Mouse (Mus musculus) v-Abl transformed pro-B cells (cell line): Measurements from ENCODE around the gene Aig1.

ENCODE experiments used
- in situ Hi-C, 2 experiments: fragments of 400-800 bp; cut with MboI; formaldehyde crosslinking; loops; one replicate each; pipeline ENCODE4 v1.15.1; 2025; ENCODE audit not compliant: unreplicated experiment in 2 of 2

Gene Aig1

DNA sequence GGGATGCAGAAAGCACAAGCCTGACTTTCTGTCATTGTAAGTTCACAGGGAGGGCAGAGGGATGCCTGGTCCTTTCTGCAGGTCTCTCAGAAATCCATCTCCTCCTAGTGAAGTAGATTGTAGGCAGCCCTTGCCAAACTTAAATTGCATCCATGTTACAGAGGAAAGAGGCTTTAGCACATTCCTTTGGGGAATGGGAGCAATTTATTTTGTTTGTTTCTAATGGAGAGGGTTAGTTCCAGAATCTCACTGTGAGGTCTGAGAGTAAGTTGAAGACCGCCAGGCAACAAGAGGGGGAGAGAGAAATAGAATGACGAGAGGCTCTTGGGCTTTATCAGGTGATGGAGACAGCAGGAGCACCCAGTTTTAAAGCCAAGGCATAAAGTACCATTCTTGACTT is 155.7 kb downstream of the Aig1 start:
- in situ Hi-C loops: no loop called here

DNA sequence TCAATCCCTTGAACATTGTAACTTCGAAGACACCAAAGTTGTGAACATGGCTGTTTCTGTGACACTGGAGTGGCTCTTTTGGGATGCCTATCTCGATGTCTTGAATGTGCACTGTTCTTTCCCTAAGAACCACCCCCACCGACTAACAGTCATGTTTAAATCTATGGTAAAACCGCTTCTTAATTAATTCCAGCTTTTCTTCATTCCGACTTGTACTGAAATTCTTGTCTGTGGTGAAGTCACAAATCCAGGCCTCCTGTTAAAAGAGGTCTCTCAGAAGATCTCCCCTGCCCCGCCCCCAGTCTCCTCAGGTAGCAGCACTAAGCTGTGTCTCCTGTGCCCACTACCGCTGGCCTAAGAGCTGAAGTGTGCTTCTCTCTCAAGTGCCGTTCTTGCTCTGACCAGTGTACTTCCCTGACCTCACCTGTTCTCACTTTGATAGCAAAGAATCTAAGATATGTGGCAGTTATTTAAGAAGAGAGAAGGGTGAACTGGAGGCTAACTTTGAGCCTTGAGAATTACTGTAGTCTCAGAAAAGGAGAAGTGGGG is 157.4 kb downstream of the Aig1 start:
- in situ Hi-C loops: no loop called here

DNA sequence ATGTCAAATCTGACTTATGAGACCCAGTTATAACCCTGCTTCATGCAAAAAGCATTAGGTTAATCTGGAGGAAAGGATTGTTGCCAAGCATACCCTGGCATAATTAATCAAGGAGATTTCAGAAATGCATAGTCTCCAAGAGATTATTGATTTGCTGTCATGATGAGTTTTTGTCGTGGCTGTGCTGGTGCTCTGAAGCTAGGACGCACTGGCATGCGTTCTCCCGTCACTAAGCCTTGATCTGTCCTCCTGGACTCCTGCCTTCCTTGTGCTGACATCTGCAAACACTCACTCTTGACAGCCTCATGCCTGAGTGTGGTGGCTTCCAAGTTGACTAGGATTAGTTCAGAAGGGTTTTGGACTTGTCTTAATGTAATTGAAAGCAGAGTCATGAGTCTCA is 163.0 kb downstream of the Aig1 start:
- in situ Hi-C loops: no loop called here

- in situ Hi-C loops: no loop called here
Observed at GRCm38 (mm10) chr10:13702688-13703087, 166.1 kb downstream of the Aig1 start.

- in situ Hi-C loops: no loop called here
Observed at GRCm38 (mm10) chr10:13702043-13702442, 166.7 kb downstream of the Aig1 start.

DNA sequence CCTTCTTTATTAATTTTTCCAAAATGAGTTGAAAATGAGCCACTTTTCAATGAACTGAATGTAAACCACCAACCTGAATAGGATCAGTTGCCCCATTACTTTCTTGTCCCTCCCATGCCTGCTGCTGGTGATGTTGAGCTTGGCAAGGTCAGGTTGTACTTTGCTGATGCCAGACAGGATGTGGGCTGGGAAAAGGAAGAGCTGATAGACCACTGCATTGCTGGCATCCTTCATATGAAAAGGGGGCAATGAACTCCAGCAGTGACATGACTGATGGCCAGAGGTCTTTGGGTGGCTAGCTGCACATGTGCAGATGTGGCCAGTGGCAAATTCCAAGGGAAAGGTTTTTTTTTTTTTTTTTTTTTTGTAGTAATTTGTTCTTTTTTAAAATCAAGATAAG is 172.5 kb downstream of the Aig1 start:
- in situ Hi-C loops: no loop called here

- in situ Hi-C loops: no loop called here
Observed at GRCm38 (mm10) chr10:13693276-13693675, 175.5 kb downstream of the Aig1 start.

DNA sequence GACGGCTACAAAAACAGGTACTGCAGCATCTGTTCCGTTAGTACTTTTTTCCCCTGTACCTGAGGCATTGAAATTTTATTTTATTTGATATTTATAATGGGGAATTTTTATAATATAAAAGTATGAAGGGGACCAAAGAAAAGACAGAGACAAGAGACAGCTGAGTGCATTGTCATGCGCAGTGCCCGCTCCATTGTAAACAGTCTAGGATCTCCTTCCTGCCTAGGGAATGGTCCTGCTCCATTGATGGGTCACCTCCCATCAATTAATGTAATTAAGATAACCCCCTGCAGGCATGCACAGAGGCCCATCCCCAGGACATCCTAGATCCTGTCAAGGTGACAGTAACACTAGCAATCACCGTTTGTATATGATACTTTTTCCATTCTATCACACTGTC is 178.0 kb downstream of the Aig1 start:
- in situ Hi-C loops: no loop called here

- in situ Hi-C loops: no loop called here
Observed at GRCm38 (mm10) chr10:13689841-13690590, 178.8 kb downstream of the Aig1 start.

- in situ Hi-C loops: no loop called here
Observed at GRCm38 (mm10) chr10:13688386-13689120, 180.2 kb downstream of the Aig1 start.

DNA sequence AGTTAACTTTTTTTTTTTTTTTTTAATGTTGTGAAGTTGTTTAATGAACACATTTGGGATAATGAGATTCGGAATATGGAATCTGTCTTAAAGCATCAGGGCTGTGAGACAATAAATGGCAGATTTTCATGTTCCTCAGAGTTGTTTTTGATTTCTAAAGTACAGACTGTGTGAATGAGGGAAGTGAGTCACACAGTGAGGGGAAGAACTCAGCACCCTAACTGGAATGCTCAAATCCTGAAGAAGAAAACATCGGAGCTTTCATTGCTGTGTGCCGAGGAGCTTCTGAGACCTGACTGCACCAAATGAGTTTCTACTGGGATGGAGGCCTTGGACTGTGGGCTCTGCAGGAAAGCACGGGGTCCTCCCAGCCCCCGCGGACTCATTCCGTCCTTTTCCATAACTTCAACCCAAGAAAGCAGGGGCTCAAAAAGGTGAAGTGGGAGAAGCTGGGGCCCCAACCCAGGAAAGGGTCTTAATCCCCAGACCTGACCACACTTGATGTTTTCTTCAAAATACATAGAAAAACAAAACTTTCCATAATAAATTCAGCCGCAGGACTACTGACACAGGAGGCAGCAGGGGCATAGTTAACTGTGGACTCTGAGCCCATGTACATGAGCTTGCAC is 181.5 kb downstream of the Aig1 start:
- in situ Hi-C loops: no loop called here

GRCm38 (mm10) chr10:13686127-13686526 is 182.7 kb downstream of the Aig1 start:
- in situ Hi-C loops: no loop called here

DNA sequence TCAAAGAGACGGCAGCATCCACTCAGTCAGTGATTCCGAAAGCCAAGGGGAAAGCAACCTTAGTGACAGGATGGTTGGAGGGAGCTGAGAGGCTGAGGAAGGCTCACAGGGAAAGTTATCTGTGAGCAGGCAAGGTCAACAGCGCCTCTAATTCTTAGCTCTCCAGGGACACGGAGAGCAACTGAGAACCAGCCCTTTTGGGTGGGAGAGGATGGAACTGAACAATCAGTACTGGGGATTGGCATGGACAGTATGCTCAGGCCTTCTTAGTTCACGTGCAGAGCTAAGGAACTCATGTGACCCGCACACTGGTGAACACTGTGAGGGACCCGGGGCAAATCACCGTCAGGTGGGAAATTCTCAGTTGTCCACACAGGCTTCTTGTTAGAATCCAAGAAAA is 183.4 kb downstream of the Aig1 start:
- in situ Hi-C loops: no loop called here

DNA sequence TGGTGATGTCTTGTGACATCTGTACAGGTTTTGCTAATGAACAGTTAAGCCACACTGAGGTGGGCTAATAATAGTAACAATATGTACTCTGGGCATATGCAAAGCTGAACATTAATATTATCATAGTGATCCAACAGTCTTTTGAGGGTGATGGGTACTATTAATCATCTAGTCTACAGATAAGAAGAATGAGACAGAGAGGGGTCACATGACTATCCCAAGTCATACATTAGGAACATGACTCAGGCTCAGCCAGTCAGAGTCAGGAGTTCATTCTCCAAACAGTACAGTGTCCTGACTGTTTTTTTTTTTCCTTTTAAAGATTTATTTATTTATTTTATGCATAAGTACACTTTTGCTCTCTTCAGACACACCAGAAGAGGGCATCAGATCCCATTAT is 184.3 kb downstream of the Aig1 start:
- in situ Hi-C loops: no loop called here

- in situ Hi-C loops: no loop called here
Observed at GRCm38 (mm10) chr10:13682565-13682964, 186.2 kb downstream of the Aig1 start.

DNA sequence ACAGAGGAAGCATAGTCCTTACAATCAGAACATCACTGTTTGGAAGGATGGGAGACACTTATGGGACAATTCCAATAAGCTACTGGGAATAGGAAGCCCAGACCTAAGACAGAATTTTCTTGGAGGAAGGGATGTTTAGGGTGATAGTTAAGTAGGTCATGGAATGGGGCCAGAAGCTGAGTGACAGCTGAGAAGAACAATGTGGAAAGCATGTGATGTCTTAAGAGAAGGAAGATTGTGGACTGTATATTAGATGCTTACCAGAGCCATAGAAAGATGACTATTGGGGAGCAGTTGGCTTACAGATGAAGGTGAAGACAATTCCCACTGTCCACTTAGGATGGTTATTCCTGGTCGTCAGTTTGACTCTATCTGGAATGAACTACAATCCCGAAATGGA is 191.3 kb downstream of the Aig1 start:
- in situ Hi-C loops: no loop called here

- in situ Hi-C loops: no loop called here
Observed at GRCm38 (mm10) chr10:13675033-13675379, 193.8 kb downstream of the Aig1 start.

GRCm38 (mm10) chr10:13674304-13675032 is 194.3 kb downstream of the Aig1 start:
- in situ Hi-C loops: no loop called here

DNA sequence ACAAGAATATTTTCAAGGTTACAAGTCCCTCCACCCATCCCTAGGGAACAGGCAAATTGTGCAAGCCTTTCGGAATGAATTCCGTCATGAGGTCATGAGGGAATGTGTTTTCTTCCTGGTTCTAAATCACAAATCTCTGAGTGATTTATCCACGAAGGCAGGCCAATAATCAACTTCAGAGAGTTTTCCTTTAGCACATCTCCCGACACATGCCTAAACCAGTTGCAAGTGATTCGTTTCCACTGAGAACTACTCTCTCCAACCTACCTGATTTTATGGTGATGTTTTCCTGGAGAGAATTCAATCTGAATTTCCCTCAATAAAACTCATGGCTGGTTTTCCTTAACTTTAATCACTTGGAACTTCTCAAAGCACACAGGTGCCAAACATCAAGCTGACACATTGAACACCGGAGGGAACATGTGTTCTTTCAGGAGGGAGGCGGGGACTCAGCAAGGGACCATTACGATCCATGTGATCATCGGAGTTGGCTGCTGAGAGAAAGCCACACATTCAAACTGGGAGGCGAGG is 201.5 kb downstream of the Aig1 start:
- in situ Hi-C loops: no loop called here

GRCm38 (mm10) chr10:13663476-13663875 is 205.3 kb downstream of the Aig1 start:
- in situ Hi-C loops: no loop called here

DNA sequence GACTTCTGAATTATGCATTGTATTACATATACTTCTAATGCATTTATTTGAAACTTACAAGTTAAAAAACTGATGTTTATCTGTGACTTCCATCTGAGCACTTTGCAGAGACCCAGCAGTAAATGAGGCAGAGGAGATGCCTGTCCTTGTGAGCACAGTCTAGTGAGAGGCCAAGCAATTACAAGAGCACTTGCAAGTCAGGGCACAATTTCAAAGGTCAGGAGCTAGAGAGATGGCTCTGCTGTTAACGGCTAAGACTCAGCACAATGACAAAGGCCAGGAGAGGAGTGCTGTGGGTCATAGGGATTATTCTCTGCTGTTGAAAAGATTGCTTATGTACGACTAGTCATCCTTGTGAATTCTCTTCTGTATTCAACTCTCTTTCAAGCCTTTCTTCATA is 209.0 kb downstream of the Aig1 start:
- in situ Hi-C loops: no loop called here
